Mouse (Mus musculus) neural tube, embryonic 14.5 days (tissue): ENCODE results near the gene Bmp8b. TPM values are rescaled to one million over a fixed set of nuclear protein-coding genes. Genes with fewer than 3 reads are reported as not detected.
A peak's percentile ranks its signal among the peaks of the same experiment; 100 is the strongest.

Experiments used
- ATAC-seq: fragments of 200-750 bp; cut with Nextera tagmentation; 2 replicates; pipeline ENCODE4 v1.8.0; 2017; ENCODE audit warnings: low read depth, mild to moderate bottlenecking, moderate TSS enrichment, moderate library complexity
- H3K27ac ChIP-seq: fragments of 300-500 bp; sonication (generic); 2 replicates; pipeline ENCODE4 v1.5.1; 2014; ENCODE audit warnings: low read depth, mild to moderate bottlenecking, control low read depth, low read length, moderate library complexity, mixed read lengths
- H3K27me3 ChIP-seq: fragments of 300-500 bp; sonication (generic); 2 replicates; pipeline ENCODE4 v1.6.1; 2014; ENCODE audit warnings: low read length; ENCODE audit not compliant: control insufficient read depth, insufficient read depth
- H3K36me3 ChIP-seq: fragments of 300-500 bp; sonication (generic); 2 replicates; pipeline ENCODE4 v1.6.1; 2014; ENCODE audit warnings: low read length, mixed read lengths; ENCODE audit not compliant: control insufficient read depth, insufficient read depth
- H3K4me1 ChIP-seq: fragments of 300-500 bp; sonication (generic); 2 replicates; pipeline ENCODE4 v1.6.1; 2014; ENCODE audit warnings: low read length; ENCODE audit not compliant: control insufficient read depth, insufficient read depth
- H3K4me2 ChIP-seq: fragments of 300-500 bp; sonication (generic); 2 replicates; pipeline ENCODE4 v1.6.1; 2014; ENCODE audit warnings: mild to moderate bottlenecking, low read depth, low read length, control low read depth
- H3K4me3 ChIP-seq: fragments of 300-500 bp; sonication (generic); 2 replicates; pipeline ENCODE4 v1.5.1; 2014; ENCODE audit warnings: low read depth, low read length, control low read depth, mixed read lengths
- H3K9ac ChIP-seq: fragments of 300-500 bp; sonication (generic); replicated peaks from 2 replicates; pipeline ENCODE4 v1.6.1; 2014; ENCODE audit warnings: low read depth, mild to moderate bottlenecking, control low read depth, low read length, mixed read lengths
- H3K9me3 ChIP-seq: fragments of 300-500 bp; sonication (generic); 2 replicates; pipeline ENCODE4 v1.6.1; 2016; ENCODE audit warnings: low read length; ENCODE audit not compliant: control insufficient read depth
- WGBS: fragments of 180-500 bp; shearing (Covaris S2); extraction: QIAGEN DNeasy Blood & Tissue Kit; methylation state at CpG from one replicate; pipeline ENCODE4 v1.1.7; 2014; 5-methylcytosine and 5-hydroxymethylcytosine counted together
- polyA plus RNA-seq: library from polyadenylated mRNA; unstranded; fragments of >200 nt; fragmentation: Nextera tagmentation; extraction: Ambion mirVana; gene quantifications from 2 replicates; pipeline ENCODE4 v1.2.1, GENCODE M21; 2014

Bmp8b gene
- polyA plus RNA-seq, 1 experiment from 2014 or later, result 0.25 TPM

DNA sequence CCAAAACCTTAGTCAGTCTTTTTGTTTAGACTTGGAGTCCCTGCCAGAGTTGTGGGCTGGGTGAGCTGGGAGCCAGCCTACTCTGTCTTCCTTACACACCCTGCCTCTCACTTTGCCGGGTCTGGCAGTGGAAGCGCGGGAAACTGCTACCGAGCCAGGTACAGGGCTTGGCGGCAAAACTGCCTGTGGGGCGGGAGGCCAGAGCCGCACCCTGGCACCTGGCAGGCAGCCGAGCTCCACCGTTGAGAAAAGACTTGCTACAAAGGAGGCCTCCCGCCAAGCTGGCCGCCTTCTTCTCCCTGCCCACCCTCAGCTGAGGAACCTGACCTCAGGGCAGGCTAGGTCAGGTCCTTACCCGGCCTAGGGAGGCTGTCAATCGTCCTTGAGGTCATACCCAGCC, 24.2 kb upstream of the Bmp8b start:
- WGBS, result 41% methylated on average over 13 of the region's 13 CpGs
- ATAC-seq, result no peak
- H3K27me3 ChIP-seq, result no peaks in the 10 kb centered on the region

GRCm38 (mm10) chr4:123082283-123083163, 22.4 kb upstream of the Bmp8b start:
- ATAC-seq, result peak; percentile 75; the same call in 1 of the 2 replicates
- Histone ChIP-seq H3K4me2 (no peak overlapping the region), H3K36me3 (no peaks in the 10 kb centered on the region), H3K4me3 (no peak overlapping the region), H3K27me3 (no peaks in the 10 kb centered on the region), H3K4me1 (no peaks in the 10 kb centered on the region), H3K9me3 (no peaks in the 10 kb centered on the region), H3K27ac (no peak overlapping the region), H3K9ac (no peak overlapping the region)
- WGBS, result 72% methylated on average over 20 of the region's 20 CpGs

More for the DNA sequence above, 24.2 kb upstream of the Bmp8b start:
- Histone ChIP-seq H3K4me3 (no peak overlapping the region), H3K4me2 (no peak overlapping the region), H3K36me3 (no peaks in the 10 kb centered on the region), H3K4me1 (no peaks in the 10 kb centered on the region), H3K9me3 (no peaks in the 10 kb centered on the region), H3K9ac (no peak overlapping the region), H3K27ac (no peak overlapping the region)

DNA sequence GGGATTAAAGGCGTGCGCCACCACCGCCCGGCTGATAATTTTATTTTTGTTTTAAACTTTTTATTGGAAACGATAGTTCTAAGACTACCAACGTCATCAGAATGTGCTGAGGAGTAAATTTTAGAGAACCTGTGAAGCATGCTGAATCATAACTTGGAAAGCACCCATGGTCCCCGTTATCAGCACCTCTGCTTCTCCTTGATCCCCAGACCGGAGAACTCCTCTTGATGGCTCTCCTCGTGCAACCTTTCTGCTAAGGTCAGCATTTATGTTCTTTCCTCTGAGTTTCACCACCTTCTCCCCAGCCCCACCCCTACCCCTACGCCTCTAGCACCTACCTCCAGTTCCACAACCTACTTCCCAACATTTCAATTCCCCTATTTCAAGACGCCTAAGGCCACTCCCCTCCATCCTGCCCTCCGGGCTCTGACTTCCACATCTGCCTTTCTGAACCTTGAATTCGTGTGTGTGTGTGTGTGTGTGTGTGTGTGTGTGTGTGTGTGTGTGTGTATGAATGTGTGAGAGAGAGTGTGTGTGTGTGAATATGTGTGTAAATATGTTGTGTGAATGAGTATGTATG, 21.6 kb upstream of the Bmp8b start:
- H3K9ac ChIP-seq, result no peak overlapping the region
- H3K36me3 ChIP-seq, result no peaks in the 10 kb centered on the region
- no peaks in the 10 kb centered on the region for H3K27me3 ChIP-seq
- H3K4me2 ChIP-seq, result no peak overlapping the region
- no peaks in the 10 kb centered on the region for H3K4me1 ChIP-seq
- WGBS, result 67% methylated on average over 13 of the region's 13 CpGs
- no peak overlapping the region for H3K27ac ChIP-seq
- no peak overlapping the region for H3K4me3 ChIP-seq
- no peaks in the 10 kb centered on the region for H3K9me3 ChIP-seq
- no peak for ATAC-seq

DNA sequence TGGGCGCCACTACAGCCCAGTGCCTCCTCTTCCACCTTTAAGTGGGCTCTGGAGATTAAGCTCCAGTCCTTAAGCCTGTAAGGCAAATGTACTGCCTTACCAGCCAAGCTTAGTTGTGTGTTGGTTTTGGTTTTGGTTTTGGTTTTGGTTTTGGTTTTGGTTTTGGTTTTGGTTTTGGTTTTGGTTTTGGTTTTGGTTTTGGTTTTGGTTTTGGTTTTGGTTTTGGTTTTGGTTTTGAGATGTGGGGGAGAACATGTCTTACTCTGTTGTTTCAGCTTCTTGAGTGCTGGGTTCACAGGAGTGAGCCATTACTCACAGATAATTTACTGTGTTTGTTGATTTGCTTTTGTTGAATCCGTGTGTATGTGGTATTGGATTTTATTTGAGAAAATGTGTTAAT, 19.7 kb upstream of the Bmp8b start:
- Histone ChIP-seq H3K4me1 (no peaks in the 10 kb centered on the region), H3K36me3 (no peaks in the 10 kb centered on the region), H3K4me2 (no peak overlapping the region), H3K9ac (no peak overlapping the region), H3K27me3 (no peaks in the 10 kb centered on the region), H3K4me3 (no peak overlapping the region), H3K27ac (no peak overlapping the region), H3K9me3 (no peaks in the 10 kb centered on the region)
- ATAC-seq, result no peak
- WGBS, result 81% methylated on average over 2 of the region's 2 CpGs

DNA sequence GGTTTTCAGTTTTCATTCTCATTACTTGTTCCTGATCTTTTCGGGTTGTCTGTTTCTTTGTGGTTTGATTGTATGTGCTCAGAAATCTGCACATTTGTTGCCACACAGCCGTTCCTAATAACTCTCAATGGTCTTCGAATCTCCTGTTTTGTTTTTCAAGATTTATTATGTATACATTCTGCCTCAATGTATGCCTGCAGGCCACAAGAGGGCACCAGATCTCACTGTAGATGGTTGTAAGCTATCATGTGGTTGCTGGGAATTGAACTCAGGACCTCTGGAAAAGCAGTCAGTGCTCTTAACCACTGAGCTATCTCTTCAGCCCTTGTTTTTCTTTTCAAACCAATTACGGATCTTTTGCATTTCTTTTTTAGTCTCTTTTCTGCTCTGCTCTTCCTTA, 18.6 kb upstream of the Bmp8b start:
- no peak for ATAC-seq
- Histone ChIP-seq H3K36me3 (no peaks in the 10 kb centered on the region), H3K4me2 (no peak overlapping the region), H3K27ac (no peak overlapping the region), H3K9ac (no peak overlapping the region), H3K27me3 (no peaks in the 10 kb centered on the region), H3K9me3 (no peaks in the 10 kb centered on the region), H3K4me1 (no peaks in the 10 kb centered on the region), H3K4me3 (no peak overlapping the region)
- 82% methylated on average over 4 of the region's 4 CpGs for whole genome bisulfite sequencing

- no peaks in the 10 kb centered on the region for H3K4me1 ChIP-seq
- no peak overlapping the region for H3K4me2 ChIP-seq
- no peak overlapping the region for H3K4me3 ChIP-seq
- no peak for ATAC-seq
- H3K27ac ChIP-seq, result no peak overlapping the region
- no peaks in the 10 kb centered on the region for H3K9me3 ChIP-seq
- 73% methylated on average over 5 of the region's 5 CpGs for WGBS
- no peaks in the 10 kb centered on the region for H3K36me3 ChIP-seq
- no peak overlapping the region for H3K9ac ChIP-seq
- no peaks in the 10 kb centered on the region for H3K27me3 ChIP-seq
Observed at GRCm38 (mm10) chr4:123092621-123093020, 12.3 kb upstream of the Bmp8b start.

- Histone ChIP-seq H3K9ac (no peak overlapping the region), H3K4me3 (no peak overlapping the region), H3K27ac (no peak overlapping the region), H3K27me3 (no peaks in the 10 kb centered on the region), H3K4me1 (no peaks in the 10 kb centered on the region), H3K4me2 (no peak overlapping the region), H3K36me3 (no peaks in the 10 kb centered on the region), H3K9me3 (no peaks in the 10 kb centered on the region)
- ATAC-seq, result 0 out of 2 replicates have a peak, but pooled peaks have one; percentile 46
- 73% methylated on average over 17 of the region's 17 CpGs for WGBS
Observed at GRCm38 (mm10) chr4:123093064-123093776, 11.7 kb upstream of the Bmp8b start.

GRCm38 (mm10) chr4:123093869-123094268, 11.1 kb upstream of the Bmp8b start:
- Histone ChIP-seq H3K9ac (no peak overlapping the region), H3K4me2 (no peak overlapping the region), H3K4me1 (no peaks in the 10 kb centered on the region), H3K27me3 (no peaks in the 10 kb centered on the region), H3K4me3 (no peak overlapping the region), H3K27ac (no peak overlapping the region), H3K9me3 (no peaks in the 10 kb centered on the region), H3K36me3 (no peaks in the 10 kb centered on the region)
- ATAC-seq, result no peak
- WGBS, result 72% methylated on average over 9 of the region's 9 CpGs

GRCm38 (mm10) chr4:123105451-123105790, 456 bp downstream of the Bmp8b start:
- Histone ChIP-seq H3K4me1 (peaks cover 5% of the 10 kb centered on the region; the same call in 1 of the 2 replicates), H3K4me3 (peak overlapping the region; percentile 20; the same call in 1 of the 2 replicates), H3K9ac (no peak overlapping the region), H3K9me3 (no peaks in the 10 kb centered on the region), H3K27me3 (peaks cover 24% of the 10 kb centered on the region), H3K36me3 (no peaks in the 10 kb centered on the region), H3K4me2 (peak overlapping the region; percentile 38), H3K27ac (no peak overlapping the region)
- 25% methylated on average over 24 of the region's 24 CpGs for WGBS
- ATAC-seq, result peak; percentile 44; the same call in 1 of the 2 replicates
